Mouse (Mus musculus) B cell, adult 67 days (primary cell): ENCODE data around the gene Frem2. TPM values are rescaled to one million over a fixed set of nuclear protein-coding genes. Genes with fewer than 3 reads are reported as not detected.

Experiments
- total RNA-seq, 2 experiments: library from RNA; stranded (reverse); gene quantifications; 4 replicates each; pipeline ENCODE4 v1.2.4; 2023

The Frem2 gene
- not detected for total RNA-seq

GRCm38 (mm10) chr3:53656878-53657561 is at the start of gene Frem2:
Frem2 (minus strand) TSS chr3:53657355.

GRCm38 (mm10) chr3:53488353-53488752 is 168.8 kb downstream of the Frem2 start, which contains the start of gene Stoml3:
Stoml3 (plus strand) TSS chr3:53488653.

Other genes with a start within 250 kb of the Frem2 start
- gene Nhlrc3, start 194.0 kb downstream of the Frem2 start, total RNA-seq: 10 to 100 TPM; 16.3 to 17.2 TPM
- gene Proser1, start 193.7 kb downstream of the Frem2 start, total RNA-seq: 10 to 100 TPM; 51.4 to 58.9 TPM
- not detected for gene Stoml3, start 168.7 kb downstream of the Frem2 start, total RNA-seq
- gene Gm10985, start 187.7 kb upstream of the Frem2 start, total RNA-seq: not detected
- 10 to 100 TPM; 59.0 to 68.0 TPM for gene Ufm1, start 206.5 kb upstream of the Frem2 start, total RNA-seq